Mouse (Mus musculus) liver, embryonic 16.5 days (tissue): ENCODE measurements around the gene Aoc1. TPM values are rescaled to one million over a fixed set of nuclear protein-coding genes. Genes with fewer than 3 reads are reported as not detected.

Experiments used
- ATAC-seq: fragments of 200-750 bp; cut with Nextera tagmentation; 2 replicates; pipeline ENCODE4 v1.8.0; 2017; ENCODE audit warnings: low read depth, mild to moderate bottlenecking, moderate number of reproducible peaks, moderate library complexity
- H3K27ac ChIP-seq: fragments of 300-500 bp; sonication (generic); 2 replicates; pipeline ENCODE4 v1.5.1; 2014; ENCODE audit warnings: mild to moderate bottlenecking, low read length
- H3K27me3 ChIP-seq: fragments of 300-500 bp; sonication (generic); 2 replicates; pipeline ENCODE4 v1.6.1; 2014; ENCODE audit warnings: low read depth, low read length, mixed read lengths; ENCODE audit not compliant: control insufficient read depth, insufficient read depth
- H3K36me3 ChIP-seq: fragments of 300-500 bp; sonication (generic); 2 replicates; pipeline ENCODE4 v1.6.1; 2014; ENCODE audit warnings: mild to moderate bottlenecking; ENCODE audit not compliant: control insufficient read depth, insufficient read depth
- H3K4me1 ChIP-seq: fragments of 300-500 bp; sonication (generic); 2 replicates; pipeline ENCODE4 v1.6.1; 2014; ENCODE audit warnings: low read depth, low read length, mixed read lengths; ENCODE audit not compliant: control insufficient read depth
- H3K4me2 ChIP-seq: fragments of 300-500 bp; sonication (generic); 2 replicates; pipeline ENCODE4 v1.6.1; 2014; ENCODE audit warnings: low read depth, low read length, mixed read lengths
- H3K4me3 ChIP-seq: fragments of 300-500 bp; sonication (generic); 2 replicates; pipeline ENCODE4 v1.5.1; 2014; ENCODE audit warnings: low read depth, mild to moderate bottlenecking, low read length
- H3K9ac ChIP-seq: fragments of 300-500 bp; sonication (generic); 2 replicates; pipeline ENCODE4 v1.6.1; 2014; ENCODE audit warnings: low read depth, low read length
- H3K9me3 ChIP-seq: fragments of 300-500 bp; sonication (generic); replicated peaks from 2 replicates; pipeline ENCODE4 v1.6.1; 2016; ENCODE audit warnings: low read length; ENCODE audit not compliant: control insufficient read depth
- WGBS: fragments of 180-500 bp; shearing (Covaris S2); extraction: QIAGEN DNeasy Blood & Tissue Kit; methylation state at CpG from one replicate; pipeline ENCODE4 v1.1.7; 2014; ENCODE audit not compliant: insufficient replicate concordance; 5-methylcytosine and 5-hydroxymethylcytosine counted together
- polyA plus RNA-seq: library from polyadenylated mRNA; unstranded; fragments of >200 nt; fragmentation: Nextera tagmentation; extraction: Ambion mirVana; gene quantifications from 2 replicates; pipeline ENCODE4 v1.2.1, GENCODE M21; 2015

The Aoc1 gene
- polyA plus RNA-seq, 1 experiment from 2014 or later: 0.20 TPM

DNA sequence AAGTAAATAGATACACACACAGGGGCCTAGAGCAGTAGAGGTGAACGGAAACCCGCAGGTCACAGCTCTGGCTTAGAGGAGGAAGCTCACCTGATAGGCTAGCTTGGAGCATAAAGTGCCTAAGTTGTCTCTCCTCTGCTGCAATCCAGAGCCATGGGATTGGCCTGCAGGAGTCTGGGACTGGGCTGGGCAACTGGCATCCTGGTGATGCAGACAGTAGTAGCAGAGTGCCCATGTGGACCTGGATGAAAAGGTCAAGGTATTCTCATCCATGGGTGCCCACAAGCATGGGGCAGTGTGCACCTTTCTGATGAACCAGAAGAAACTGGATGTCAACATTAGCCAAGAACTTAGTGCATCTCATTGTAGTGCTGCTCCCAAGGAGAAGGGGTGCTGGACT, 40.9 kb downstream of the Aoc1 start:
- no peaks in the 10 kb centered on the region for H3K9me3 ChIP-seq
- no peak overlapping the region for H3K4me2 ChIP-seq
- H3K4me3 ChIP-seq: no peak overlapping the region
- H3K36me3 ChIP-seq: no peaks in the 10 kb centered on the region
- no peak overlapping the region for H3K27ac ChIP-seq
- WGBS: 83% methylated on average over 2 of the region's 2 CpGs
- no peaks in the 10 kb centered on the region for H3K4me1 ChIP-seq
- no peak for ATAC-seq
- no peaks in the 10 kb centered on the region for H3K27me3 ChIP-seq
- H3K9ac ChIP-seq: no peak overlapping the region

GRCm38 (mm10) chr6:48929595-48929994, 56.9 kb downstream of the Aoc1 start, which contains the start of gene 1600015I10Rik:
Gene 1600015I10Rik, plus strand, starts transcription at chr6:48929895.
- no peak for ATAC-seq
- Histone ChIP-seq H3K27ac (no peak within 1 kb of the TSS), H3K36me3 (no peaks in the 10 kb centered on the region), H3K9ac (no peak within 1 kb of the TSS), H3K27me3 (no peaks in the 10 kb centered on the region), H3K4me2 (no peak within 1 kb of the TSS), H3K9me3 (no peaks in the 10 kb centered on the region), H3K4me3 (no peak within 1 kb of the TSS), H3K4me1 (no peaks in the 10 kb centered on the region)
- WGBS: 59% methylated on average over 5 of the region's 5 CpGs

GRCm38 (mm10) chr6:48949596-48949995, 76.9 kb downstream of the Aoc1 start:
- no peak overlapping the region for H3K4me2 ChIP-seq
- no peak overlapping the region for H3K27ac ChIP-seq
- 56% methylated on average over 2 of the region's 2 CpGs for WGBS
- no peak for ATAC-seq
- H3K4me3 ChIP-seq: no peak overlapping the region
- H3K27me3 ChIP-seq: no peaks in the 10 kb centered on the region
- H3K36me3 ChIP-seq: no peaks in the 10 kb centered on the region
- no peak overlapping the region for H3K9ac ChIP-seq
- H3K4me1 ChIP-seq: no peaks in the 10 kb centered on the region
- H3K9me3 ChIP-seq: no peaks in the 10 kb centered on the region

DNA sequence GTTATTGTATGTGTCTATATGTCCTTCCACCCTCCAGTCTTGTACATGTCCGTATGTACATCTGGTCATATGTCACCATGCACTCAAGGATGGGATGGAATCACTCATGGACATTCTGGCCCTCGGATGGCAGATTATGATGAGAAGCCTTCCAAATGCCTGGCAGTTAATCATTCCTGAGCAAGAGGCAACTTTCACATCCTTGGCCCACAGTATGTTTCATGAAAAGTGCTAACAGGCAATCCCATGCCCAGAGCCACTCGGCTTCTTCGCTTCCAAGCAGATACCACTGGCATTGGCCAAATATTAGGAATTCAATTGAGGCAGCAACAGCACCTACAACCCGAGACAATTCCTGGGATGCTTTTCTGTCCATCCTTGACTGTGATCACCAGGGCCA, 78.0 kb downstream of the Aoc1 start:
- H3K4me1 ChIP-seq: no peaks in the 10 kb centered on the region
- no peaks in the 10 kb centered on the region for H3K36me3 ChIP-seq
- no peak for ATAC-seq
- H3K9me3 ChIP-seq: no peaks in the 10 kb centered on the region
- no peak overlapping the region for H3K27ac ChIP-seq
- H3K9ac ChIP-seq: no peak overlapping the region
- WGBS: 55% methylated on average over 5 of the region's 5 CpGs
- H3K4me2 ChIP-seq: no peak overlapping the region
- no peaks in the 10 kb centered on the region for H3K27me3 ChIP-seq
- no peak overlapping the region for H3K4me3 ChIP-seq

GRCm38 (mm10) chr6:48951630-48952029, 78.9 kb downstream of the Aoc1 start:
- Histone ChIP-seq H3K9ac (no peak overlapping the region), H3K4me3 (no peak overlapping the region), H3K4me1 (no peaks in the 10 kb centered on the region), H3K4me2 (no peak overlapping the region), H3K36me3 (no peaks in the 10 kb centered on the region), H3K9me3 (no peaks in the 10 kb centered on the region), H3K27ac (no peak overlapping the region), H3K27me3 (no peaks in the 10 kb centered on the region)
- ATAC-seq: no peak
- WGBS: 33% methylated on average over 6 of the region's 6 CpGs

GRCm38 (mm10) chr6:48953220-48953619, 80.5 kb downstream of the Aoc1 start:
- Histone ChIP-seq H3K9me3 (no peaks in the 10 kb centered on the region), H3K4me1 (no peaks in the 10 kb centered on the region), H3K9ac (no peak overlapping the region), H3K27me3 (no peaks in the 10 kb centered on the region), H3K27ac (no peak overlapping the region), H3K36me3 (no peaks in the 10 kb centered on the region), H3K4me2 (no peak overlapping the region), H3K4me3 (no peak overlapping the region)
- WGBS: 59% methylated on average over 5 of the region's 5 CpGs
- no peak for ATAC-seq

DNA sequence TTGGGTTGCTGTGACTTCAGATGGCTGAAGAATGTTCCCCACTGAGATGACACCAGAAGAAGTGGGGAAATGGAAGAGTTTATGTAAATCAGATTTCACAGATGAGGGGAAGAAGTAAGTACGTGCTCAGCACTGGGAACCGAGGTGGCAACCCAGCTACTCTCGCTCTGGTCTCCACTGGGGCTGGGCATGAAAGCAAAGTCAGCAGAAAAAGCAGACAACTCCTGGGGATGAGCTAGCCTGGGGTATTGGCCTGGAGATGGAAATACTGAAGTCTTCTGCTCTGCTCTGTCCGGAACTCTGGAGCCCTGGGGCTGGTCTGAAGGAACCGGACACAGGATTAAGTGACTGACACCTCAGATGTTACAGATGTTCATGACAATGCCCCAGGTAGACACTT, 81.5 kb downstream of the Aoc1 start:
- Histone ChIP-seq H3K4me3 (no peak overlapping the region), H3K9ac (no peak overlapping the region), H3K27me3 (no peaks in the 10 kb centered on the region), H3K36me3 (no peaks in the 10 kb centered on the region), H3K9me3 (no peaks in the 10 kb centered on the region), H3K4me2 (no peak overlapping the region), H3K4me1 (no peaks in the 10 kb centered on the region), H3K27ac (no peak overlapping the region)
- WGBS: 71% methylated on average over 5 of the region's 5 CpGs
- no peak for ATAC-seq

- H3K9me3 ChIP-seq: no peaks in the 10 kb centered on the region
- H3K27me3 ChIP-seq: no peaks in the 10 kb centered on the region
- H3K9ac ChIP-seq: no peak overlapping the region
- H3K4me3 ChIP-seq: no peak overlapping the region
- no peak overlapping the region for H3K27ac ChIP-seq
- H3K4me2 ChIP-seq: no peak overlapping the region
- H3K36me3 ChIP-seq: no peaks in the 10 kb centered on the region
- no peak for ATAC-seq
- 7% methylated on average over 1 of the region's 1 CpGs for WGBS
- H3K4me1 ChIP-seq: no peaks in the 10 kb centered on the region
Measured at GRCm38 (mm10) chr6:48954946-48955345, 82.2 kb downstream of the Aoc1 start.

DNA sequence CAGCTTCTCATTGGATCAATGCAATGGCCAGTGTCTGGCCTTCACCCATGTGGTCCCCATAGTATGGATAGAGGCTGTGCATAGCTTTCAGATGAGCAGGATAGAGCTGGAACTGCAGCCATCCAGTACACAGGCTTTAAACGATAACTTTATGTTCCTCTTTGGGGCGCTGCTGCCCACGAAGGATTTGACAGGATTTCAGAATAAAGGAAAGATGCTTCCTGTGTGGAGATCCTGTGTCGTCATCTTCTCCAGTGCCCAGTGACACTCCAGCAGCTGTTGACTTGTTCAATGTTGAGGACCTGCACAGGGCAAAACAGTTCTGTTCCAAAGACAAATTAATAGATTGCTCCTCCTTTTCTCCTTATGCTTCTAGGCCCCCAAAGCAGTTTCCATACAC, 84.1 kb downstream of the Aoc1 start:
- no peak overlapping the region for H3K27ac ChIP-seq
- no peak for ATAC-seq
- H3K4me2 ChIP-seq: no peak overlapping the region
- H3K9me3 ChIP-seq: no peaks in the 10 kb centered on the region
- no peak overlapping the region for H3K4me3 ChIP-seq
- H3K27me3 ChIP-seq: no peaks in the 10 kb centered on the region
- H3K4me1 ChIP-seq: no peaks in the 10 kb centered on the region
- no peaks in the 10 kb centered on the region for H3K36me3 ChIP-seq
- no peak overlapping the region for H3K9ac ChIP-seq
- WGBS: 23% methylated on average over 4 of the region's 4 CpGs

DNA sequence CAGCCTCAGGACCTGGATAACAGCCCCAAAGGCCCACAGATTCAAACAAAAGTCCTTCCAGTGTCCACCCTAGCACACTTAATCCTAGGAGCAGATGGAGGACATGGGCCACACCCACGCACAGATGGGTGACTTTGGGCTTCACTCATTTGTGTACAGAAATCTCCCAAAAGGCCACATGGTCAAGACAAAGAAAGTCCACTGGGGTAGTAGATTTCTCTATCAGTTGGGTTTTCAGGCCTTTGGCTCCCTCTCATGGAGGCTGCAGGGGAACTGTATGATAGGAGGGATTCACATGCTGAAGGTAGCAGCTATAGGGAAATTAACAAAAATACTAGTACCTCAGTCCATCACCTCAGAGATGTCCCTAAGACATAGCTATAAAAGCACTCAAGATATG, 85.4 kb downstream of the Aoc1 start:
- 45% methylated on average over 1 of the region's 1 CpGs for WGBS
- no peak overlapping the region for H3K4me2 ChIP-seq
- ATAC-seq: no peak
- H3K27ac ChIP-seq: no peak overlapping the region
- H3K4me3 ChIP-seq: no peak overlapping the region
- H3K36me3 ChIP-seq: no peaks in the 10 kb centered on the region
- H3K27me3 ChIP-seq: no peaks in the 10 kb centered on the region
- H3K4me1 ChIP-seq: no peaks in the 10 kb centered on the region
- H3K9me3 ChIP-seq: no peaks in the 10 kb centered on the region
- H3K9ac ChIP-seq: no peak overlapping the region
